Mouse (Mus musculus) forebrain, embryonic 15.5 days (tissue): Measurements from ENCODE around the gene Dynlt1b. TPM values are rescaled to one million over a fixed set of nuclear protein-coding genes. Genes with fewer than 3 reads are reported as not detected.
A peak's percentile ranks its signal among the peaks of the same experiment; 100 is the strongest.
"Not testable (repeated sequence)": the region's sequence is repeated elsewhere in the genome, so short reads cannot be mapped to it uniquely, and the experiment has no call there.

ENCODE experiments used
- ATAC-seq: fragments of 200-750 bp; cut with Nextera tagmentation; replicated peaks from 2 replicates; pipeline ENCODE4 v1.8.0; 2017; ENCODE audit warnings: mild to moderate bottlenecking, moderate TSS enrichment, moderate library complexity
- H3K27ac ChIP-seq: fragments of 300-500 bp; sonication (generic); replicated peaks from 2 replicates; pipeline ENCODE4 v1.5.1; 2015; ENCODE audit warnings: mild to moderate bottlenecking, inconsistent platforms
- H3K27me3 ChIP-seq: fragments of 300-500 bp; sonication (generic); 2 replicates; pipeline ENCODE4 v1.6.1; 2015; ENCODE audit warnings: inconsistent platforms
- H3K36me3 ChIP-seq: fragments of 300-500 bp; sonication (generic); 2 replicates; pipeline ENCODE4 v1.6.1; 2015; ENCODE audit warnings: mild to moderate bottlenecking, inconsistent platforms
- H3K4me1 ChIP-seq: fragments of 300-500 bp; sonication (generic); 2 replicates; pipeline ENCODE4 v1.6.1; 2015; ENCODE audit warnings: inconsistent platforms
- H3K4me2 ChIP-seq: fragments of 300-500 bp; sonication (generic); replicated peaks from 2 replicates; pipeline ENCODE4 v1.6.1; 2015; ENCODE audit warnings: mild to moderate bottlenecking, inconsistent platforms
- H3K4me3 ChIP-seq: fragments of 300-500 bp; sonication (generic); 2 replicates; pipeline ENCODE4 v1.5.1; 2015; ENCODE audit warnings: mild to moderate bottlenecking, inconsistent platforms
- H3K9ac ChIP-seq: fragments of 300-500 bp; sonication (generic); replicated peaks from 2 replicates; pipeline ENCODE4 v1.6.1; 2015; ENCODE audit warnings: mild to moderate bottlenecking, inconsistent platforms
- H3K9me3 ChIP-seq: fragments of 300-500 bp; sonication (generic); 2 replicates; pipeline ENCODE4 v1.6.1; 2016; ENCODE audit warnings: inconsistent platforms
- WGBS: fragments of 180-500 bp; shearing (Covaris S2); methylation state at CpG from one replicate; pipeline ENCODE4 v1.1.7; 2015; ENCODE audit warnings: mixed read lengths; 5-methylcytosine and 5-hydroxymethylcytosine counted together
- polyA plus RNA-seq: library from polyadenylated mRNA; unstranded; fragments of >200 nt; fragmentation: Nextera tagmentation; extraction: Ambion mirVana; gene quantifications from 2 replicates; pipeline ENCODE4 v1.2.1, GENCODE M21; 2015

The Dynlt1b gene
- polyA plus RNA-seq, 1 experiment from 2014 or later, result 888 TPM

DNA sequence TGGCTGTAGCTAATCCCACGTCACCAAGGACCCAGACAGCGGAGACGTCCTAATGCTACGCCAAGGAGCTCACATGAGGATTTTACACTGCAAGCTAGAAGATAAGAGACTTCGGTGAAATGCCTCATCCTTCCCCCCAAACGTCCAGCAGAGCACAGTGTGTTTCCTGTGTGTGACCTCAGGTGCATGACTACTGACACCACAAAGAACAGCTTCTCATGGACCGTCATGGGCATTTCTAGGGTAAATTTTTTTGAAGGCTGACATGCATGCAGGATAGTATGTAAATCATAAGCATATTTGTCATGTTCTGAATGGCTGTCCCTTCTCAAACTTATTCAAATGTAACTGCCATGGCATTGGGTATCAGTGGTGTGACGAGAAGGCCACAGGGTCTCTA lies 3.0 kb upstream of the Dynlt1b start:
- not testable (repeated sequence) for ATAC-seq, H3K4me3 ChIP-seq, H3K4me2 ChIP-seq, H3K9me3 ChIP-seq, H3K36me3 ChIP-seq, H3K9ac ChIP-seq, H3K27ac ChIP-seq, H3K4me1 ChIP-seq, H3K27me3 ChIP-seq
- 86% methylated on average over 6 of the region's 8 CpGs for WGBS

DNA sequence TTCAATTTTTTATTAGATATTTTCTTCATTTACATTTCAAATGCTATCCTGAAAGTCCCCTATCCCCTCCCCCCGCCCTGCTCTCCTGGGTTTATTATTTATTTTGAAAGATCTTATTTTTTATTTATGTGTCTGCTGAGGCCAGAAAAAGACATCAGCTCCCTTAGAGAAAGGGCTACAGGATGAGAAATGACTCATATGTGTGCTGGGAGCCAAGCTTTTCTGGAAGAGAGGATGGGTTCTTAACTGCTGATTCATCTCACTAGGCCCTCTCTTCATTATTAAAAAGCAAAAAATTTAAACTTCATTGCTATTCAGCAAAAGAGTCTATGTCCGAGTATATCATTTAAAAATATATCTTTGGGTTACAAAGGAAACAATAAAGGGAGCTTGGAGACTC lies 986 bp upstream of the Dynlt1b start:
- H3K27ac ChIP-seq, H3K4me2 ChIP-seq, H3K27me3 ChIP-seq, H3K9me3 ChIP-seq, H3K36me3 ChIP-seq, H3K9ac ChIP-seq, ATAC-seq, H3K4me3 ChIP-seq: not testable (repeated sequence)
- 88% methylated on average over 2 of the region's 2 CpGs for WGBS
- H3K4me1 ChIP-seq, result peaks cover 17% of the 10 kb centered on the region

GRCm38 (mm10) chr17:6430410-6431001 lies 594 bp downstream of the Dynlt1b start:
- H3K27me3 ChIP-seq, H3K36me3 ChIP-seq, H3K9me3 ChIP-seq: not testable (repeated sequence)
- peaks cover 17% of the 10 kb centered on the region for H3K4me1 ChIP-seq
- H3K9ac ChIP-seq, result peak overlapping the region; percentile 48
- 9% methylated on average over 9 of the region's 9 CpGs for WGBS
- ATAC-seq, result peak; percentile 44
- H3K27ac ChIP-seq, result peak overlapping the region; percentile 74
- H3K4me2 ChIP-seq, result peak overlapping the region; percentile 48
- peak overlapping the region; percentile 42 for H3K4me3 ChIP-seq

- not testable (repeated sequence) for ATAC-seq, H3K27me3 ChIP-seq, H3K36me3 ChIP-seq, H3K9me3 ChIP-seq, H3K4me3 ChIP-seq, H3K27ac ChIP-seq, H3K4me2 ChIP-seq, H3K9ac ChIP-seq
- WGBS, result 91% methylated on average over 3 of the region's 4 CpGs
- peaks cover 17% of the 10 kb centered on the region for H3K4me1 ChIP-seq
These were observed 2.5 kb downstream of the Dynlt1b start for GRCm38 (mm10) chr17:6432456-6432855.

GRCm38 (mm10) chr17:6433691-6434090 lies 3.8 kb downstream of the Dynlt1b start:
- 81% methylated on average over 3 of the region's 3 CpGs for WGBS
- H3K4me1 ChIP-seq, result peaks cover 17% of the 10 kb centered on the region
- not testable (repeated sequence) for H3K9ac ChIP-seq, H3K27me3 ChIP-seq, ATAC-seq, H3K9me3 ChIP-seq, H3K27ac ChIP-seq, H3K4me3 ChIP-seq, H3K4me2 ChIP-seq
- peaks cover 11% of the 10 kb centered on the region for H3K36me3 ChIP-seq

GRCm38 (mm10) chr17:6438080-6438479 lies 8.2 kb downstream of the Dynlt1b start:
- H3K9ac ChIP-seq, H3K4me2 ChIP-seq, ATAC-seq, H3K27ac ChIP-seq, H3K9me3 ChIP-seq, H3K27me3 ChIP-seq, H3K4me3 ChIP-seq, H3K4me1 ChIP-seq: not testable (repeated sequence)
- 80% methylated on average over 6 of the region's 6 CpGs for WGBS
- peaks cover 22% of the 10 kb centered on the region for H3K36me3 ChIP-seq

- ATAC-seq, H3K4me2 ChIP-seq, H3K9me3 ChIP-seq, H3K27me3 ChIP-seq, H3K27ac ChIP-seq, H3K4me1 ChIP-seq, H3K9ac ChIP-seq, H3K4me3 ChIP-seq: not testable (repeated sequence)
- 94% methylated on average over 11 of the region's 13 CpGs for WGBS
- peaks cover 16% of the 10 kb centered on the region for H3K36me3 ChIP-seq
These were observed 10.0 kb downstream of the Dynlt1b start for GRCm38 (mm10) chr17:6439913-6440312.

DNA sequence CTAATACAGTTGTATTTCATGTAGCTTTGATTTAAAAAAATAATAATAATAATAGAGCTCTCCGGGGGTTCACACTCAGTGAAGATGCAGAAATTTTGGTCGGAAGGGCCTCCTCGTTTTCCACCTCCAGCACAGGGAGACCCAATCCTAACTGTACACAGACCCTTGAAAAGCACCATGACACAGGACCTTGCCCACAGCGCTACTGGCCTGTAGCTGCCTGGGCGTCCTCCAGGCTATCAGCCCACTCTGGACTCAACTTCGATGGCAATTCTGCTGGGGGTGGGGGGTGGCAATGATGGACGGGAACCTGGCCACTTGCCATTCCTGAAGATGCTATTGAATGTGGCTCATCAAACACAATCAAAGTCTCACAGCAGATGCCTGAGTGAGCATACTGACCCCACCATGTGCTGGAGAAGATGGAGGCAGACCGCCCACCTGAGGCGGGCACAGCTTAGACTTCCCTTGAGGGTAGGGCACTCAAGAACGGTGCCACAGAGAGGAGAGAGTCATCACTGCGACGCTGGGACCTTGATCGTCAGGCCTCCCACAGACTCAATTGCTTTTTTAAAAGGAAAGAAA lies 10.7 kb downstream of the Dynlt1b start:
- 86% methylated on average over 13 of the region's 13 CpGs for WGBS
- H3K9ac ChIP-seq, H3K4me1 ChIP-seq, H3K4me2 ChIP-seq, H3K27me3 ChIP-seq, H3K4me3 ChIP-seq, H3K27ac ChIP-seq, H3K9me3 ChIP-seq: not testable (repeated sequence)
- peaks cover 16% of the 10 kb centered on the region for H3K36me3 ChIP-seq
- ATAC-seq, result 0 out of 2 replicates have a peak, but pooled peaks have one; percentile 31

- peaks cover 16% of the 10 kb centered on the region for H3K36me3 ChIP-seq
These were observed 11.3 kb downstream of the Dynlt1b start for GRCm38 (mm10) chr17:6441254-6441653.

GRCm38 (mm10) chr17:6442513-6442912 lies 12.6 kb downstream of the Dynlt1b start:
- not testable (repeated sequence) for H3K9me3 ChIP-seq
- 94% methylated on average over 7 of the region's 7 CpGs for WGBS

More at GRCm38 (mm10) chr17:6441254-6441653, 11.3 kb downstream of the Dynlt1b start:
- H3K9ac ChIP-seq, H3K27ac ChIP-seq, H3K4me2 ChIP-seq, H3K4me3 ChIP-seq, H3K27me3 ChIP-seq, ATAC-seq, H3K9me3 ChIP-seq, H3K4me1 ChIP-seq: not testable (repeated sequence)
- 90% methylated on average over 5 of the region's 5 CpGs for WGBS

DNA sequence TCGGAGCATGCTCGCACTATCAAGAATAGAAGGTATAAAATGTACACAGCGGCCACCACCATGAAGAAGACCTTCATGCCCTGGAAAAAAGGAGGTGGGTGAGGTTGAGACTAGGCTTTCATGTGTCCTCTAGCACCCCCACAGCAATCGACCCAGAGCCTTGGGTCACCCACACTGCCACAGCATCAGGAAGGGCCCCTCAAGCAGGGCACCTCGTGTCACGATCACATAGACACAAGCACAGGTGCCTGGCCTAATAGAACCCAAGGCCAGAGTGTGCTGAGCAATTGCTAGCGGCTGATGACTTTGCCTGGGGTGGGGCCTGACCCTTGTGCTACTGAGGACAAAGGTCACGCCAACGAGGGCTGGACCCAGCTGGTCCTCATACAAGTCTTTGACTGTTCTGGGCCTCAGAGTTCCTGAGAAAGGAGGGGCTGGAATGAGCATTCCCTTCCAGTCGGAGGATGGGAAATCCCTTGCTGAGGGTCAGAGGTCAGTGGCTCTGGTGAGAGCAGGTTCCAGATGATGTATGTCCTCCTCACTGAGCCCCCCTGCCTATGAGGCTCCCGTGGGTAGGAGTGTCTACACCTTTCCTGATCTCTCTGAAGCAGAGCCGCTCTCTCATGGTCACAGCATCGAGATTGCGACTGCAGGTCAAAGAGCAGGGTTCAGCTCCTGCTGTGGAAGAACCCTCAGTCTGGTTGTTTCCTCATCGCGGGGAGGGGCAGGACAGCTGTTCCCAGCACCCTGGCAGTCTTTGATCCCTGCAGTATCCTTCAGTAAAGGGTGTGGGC lies 16.1 kb downstream of the Dynlt1b start:
- 71% methylated on average over 12 of the region's 16 CpGs for WGBS
- ATAC-seq, result not testable (repeated sequence)

More at GRCm38 (mm10) chr17:6442513-6442912, 12.6 kb downstream of the Dynlt1b start:
- not testable (repeated sequence) for H3K4me2 ChIP-seq, H3K4me1 ChIP-seq, H3K9ac ChIP-seq, H3K27me3 ChIP-seq, ATAC-seq, H3K27ac ChIP-seq, H3K4me3 ChIP-seq
- H3K36me3 ChIP-seq, result peaks cover 16% of the 10 kb centered on the region

DNA sequence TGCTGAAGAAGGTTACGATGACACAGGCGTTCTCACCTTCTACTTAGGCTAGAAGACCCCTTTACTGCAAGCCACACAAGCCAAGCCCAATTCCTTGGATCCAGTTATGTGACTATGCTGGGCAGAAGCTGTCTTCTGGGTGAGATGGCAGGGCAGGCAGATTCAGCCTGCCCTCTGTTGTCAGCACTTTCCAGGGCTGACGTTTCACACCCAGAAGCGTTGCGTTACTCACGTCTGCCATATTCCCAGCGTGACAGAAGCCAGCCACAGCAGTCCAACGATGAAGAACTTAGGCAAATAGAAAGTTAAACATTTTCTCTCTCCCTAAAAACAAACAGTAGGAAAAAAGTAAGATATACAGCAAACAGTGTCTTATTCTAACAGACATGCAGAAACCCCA lies 18.4 kb downstream of the Dynlt1b start:
- not testable (repeated sequence) for H3K27me3 ChIP-seq, H3K4me2 ChIP-seq, H3K9ac ChIP-seq, H3K4me3 ChIP-seq, H3K4me1 ChIP-seq, ATAC-seq, H3K9me3 ChIP-seq, H3K27ac ChIP-seq, H3K36me3 ChIP-seq
- WGBS, result 83% methylated on average over 8 of the region's 8 CpGs

More for the DNA sequence above, 16.1 kb downstream of the Dynlt1b start:
- not testable (repeated sequence) for H3K36me3 ChIP-seq, H3K4me1 ChIP-seq, H3K4me2 ChIP-seq, H3K27ac ChIP-seq, H3K9me3 ChIP-seq, H3K4me3 ChIP-seq, H3K9ac ChIP-seq, H3K27me3 ChIP-seq
